8 mouse cellular contexts compared by ENCODE assay signal in genomic region chr19:5056251-5056650, GRCm38 (mm10). TPM values are rescaled to one million over a fixed set of nuclear protein-coding genes. Genes with fewer than 3 reads are reported as not detected.
DNase-seq lines count a peak whose midpoint lies in the region; ATAC-seq and TF ChIP-seq lines count a peak whose summit lies in the region.

No protein-coding gene starts in this region.

- no peak overlapping the region for H3K27ac ChIP-seq in liver, embryonic 11.5 days (ENCODE audit: low read depth, low read length)
- no peak overlapping the region for H3K27ac ChIP-seq in stomach, embryonic 14.5 days (ENCODE audit: low read length)

- TF ChIP-seq CTCF in lung, adult 2 months (IDR thresholded peaks at IDR 0.05; ENCODE audit: insufficient read depth, low read length), result peak; percentile 69
- peak; percentile 93 for TF ChIP-seq CTCF in brain, embryonic 14.5 days (IDR thresholded peaks at IDR 0.05; ENCODE audit: borderline replicate concordance, extremely low read depth, insufficient read depth, insufficient read length)

- no peak for TF ChIP-seq POLR2A in lung, adult 2 months (IDR thresholded peaks at IDR 0.05; ENCODE audit: borderline replicate concordance, extremely low read depth, low read depth, low read length)
- TF ChIP-seq POLR2A in brain, embryonic 14.5 days (IDR thresholded peaks at IDR 0.05; ENCODE audit: borderline replicate concordance, extremely low read depth, insufficient read depth, insufficient read length, poor library complexity, severe bottlenecking), result no peak

- 23% methylated on average over 6 of the region's 6 CpGs for WGBS in lung, adult 2 months
- 13% methylated on average over 6 of the region's 6 CpGs for WGBS in liver, embryonic 11.5 days
- WGBS in stomach, embryonic 14.5 days, result 6% methylated on average over 6 of the region's 6 CpGs

- intact Hi-C loops in heart, postnatal 10 days (cut with DNase I), result loop anchor here (1.0 kb wide), 1 partner anchor 17 kb away; no protein-coding TSS in a partner anchor

- H3K9ac ChIP-seq in liver, embryonic 11.5 days (ENCODE audit: low read depth, low read length), result no peak overlapping the region
- no peak overlapping the region for H3K9ac ChIP-seq in stomach, embryonic 14.5 days (replicated peaks; ENCODE audit: low read depth, low read length)

- no peak for ATAC-seq in liver, embryonic 11.5 days (replicated peaks; ENCODE audit: low FRiP score)
- peak; percentile 38; the same call in 1 of the 2 replicates for ATAC-seq in stomach, embryonic 14.5 days (ENCODE audit: insufficient number of reproducible peaks, insufficient read depth, low FRiP score, low read depth)

- no peak overlapping the region for H3K4me2 ChIP-seq in liver, embryonic 11.5 days
- no peak overlapping the region for H3K4me2 ChIP-seq in stomach, embryonic 14.5 days (replicated peaks; ENCODE audit: low read depth, low read length)

- H3K9me3 ChIP-seq in liver, embryonic 11.5 days (ENCODE audit: control insufficient read depth, low read length), result no peaks in the 10 kb centered on the region
- no peaks in the 10 kb centered on the region for H3K9me3 ChIP-seq in stomach, embryonic 14.5 days (ENCODE audit: control insufficient read depth, low read depth, low read length)

- peaks cover 27% of the 10 kb centered on the region for H3K27me3 ChIP-seq in liver, embryonic 11.5 days (replicated peaks; ENCODE audit: control insufficient read depth, insufficient read depth, low read length)
- H3K27me3 ChIP-seq in stomach, embryonic 14.5 days (ENCODE audit: control insufficient read depth, insufficient read depth, low read length), result 0 out of 2 replicates have a peak, but pooled peaks cover 8% of the 10 kb centered on the region

- no peak for DNase-seq in lung, adult 2 months
- DNase-seq in lung, adult 18-20 months, result no peak
- DNase-seq in brain, embryonic 14.5 days (ENCODE audit: low read depth), result peak; percentile 77
- DNase-seq in heart, postnatal 10 days, result peak; percentile 46 to 72
- peak; percentile 64 for DNase-seq in liver, embryonic 11.5 days (ENCODE audit: low spot score)
- no peak for DNase-seq in spleen, postnatal 14 days (ENCODE audit: low spot score in 2 of 2)
- no peak for DNase-seq in right cerebral cortex, postnatal 14 days

- no peaks in the 10 kb centered on the region for H3K36me3 ChIP-seq in liver, embryonic 11.5 days (ENCODE audit: control insufficient read depth, insufficient read depth, low read length)
- no peaks in the 10 kb centered on the region for H3K36me3 ChIP-seq in stomach, embryonic 14.5 days (ENCODE audit: control insufficient read depth, insufficient read depth, low read length)

- H3K4me3 ChIP-seq in lung, adult 2 months (replicated peaks; ENCODE audit: extremely low read depth, low read depth, low read length), result no peak overlapping the region
- H3K4me3 ChIP-seq in liver, embryonic 11.5 days (ENCODE audit: low read depth, low read length), result no peak overlapping the region
- H3K4me3 ChIP-seq in stomach, embryonic 14.5 days (ENCODE audit: low read depth, low read length), result no peak overlapping the region

- H3K4me1 ChIP-seq in lung, adult 2 months (ENCODE audit: control insufficient read depth, insufficient read depth, low read length), result peaks cover 7% of the 10 kb centered on the region; the same call in 1 of the 2 replicates
- H3K4me1 ChIP-seq in liver, embryonic 11.5 days (replicated peaks; ENCODE audit: control insufficient read depth, insufficient read depth, low read length), result peaks cover 40% of the 10 kb centered on the region
- peaks cover 31% of the 10 kb centered on the region for H3K4me1 ChIP-seq in stomach, embryonic 14.5 days (ENCODE audit: control insufficient read depth, insufficient read depth, low read length)

RNA-seq across cellular contexts. Expression of gene Rin1, which starts 6.0 kb away (rescaled TPM):
- polyA plus RNA-seq in lung, adult 2 months (2012; rRNA removed), result 10.2 and 10.4 TPM in 2 replicates
- 4.0 and 4.3 TPM in 2 replicates for polyA plus RNA-seq in brain, embryonic 14.5 days (2012; rRNA removed)
- total RNA-seq in heart, postnatal 10 days (2021), result 1 to 10 TPM; 2.1 to 2.4 TPM
- 1.3 and 1.4 TPM in 2 replicates for polyA plus RNA-seq in liver, embryonic 11.5 days (2014; fragmentation: Nextera tagmentation; extraction: Ambion mirVana)
- polyA plus RNA-seq in stomach, embryonic 14.5 days (2014; fragmentation: Nextera tagmentation; extraction: Ambion mirVana), result 2.4 and 3.3 TPM in 2 replicates

RNA-seq across cellular contexts. Expression of gene Cd248, which starts 11.6 kb away (rescaled TPM):
- 20.9 and 22.6 TPM in 2 replicates for polyA plus RNA-seq in lung, adult 2 months (2012; rRNA removed)
- polyA plus RNA-seq in brain, embryonic 14.5 days (2012; rRNA removed), result 15.5 and 24.7 TPM in 2 replicates
- 10 to 100 TPM; 33.8 to 39.7 TPM for total RNA-seq in heart, postnatal 10 days (2021)
- 28.6 and 29.3 TPM in 2 replicates for polyA plus RNA-seq in liver, embryonic 11.5 days (2014; fragmentation: Nextera tagmentation; extraction: Ambion mirVana)
- 88.3 and 90.1 TPM in 2 replicates for polyA plus RNA-seq in stomach, embryonic 14.5 days (2014; fragmentation: Nextera tagmentation; extraction: Ambion mirVana)

RNA-seq across cellular contexts. Expression of gene Brms1, which starts 15.1 kb away (rescaled TPM):
- polyA plus RNA-seq in lung, adult 2 months (2012; rRNA removed), result 36.3 and 40.4 TPM in 2 replicates
- polyA plus RNA-seq in brain, embryonic 14.5 days (2012; rRNA removed), result 32.9 and 39.8 TPM in 2 replicates
- total RNA-seq in heart, postnatal 10 days (2021), result 10 to 100 TPM; 13.5 to 15.6 TPM
- polyA plus RNA-seq in liver, embryonic 11.5 days (2014; fragmentation: Nextera tagmentation; extraction: Ambion mirVana), result 61.2 and 61.3 TPM in 2 replicates
- polyA plus RNA-seq in stomach, embryonic 14.5 days (2014; fragmentation: Nextera tagmentation; extraction: Ambion mirVana), result 43.4 and 45.3 TPM in 2 replicates

RNA-seq across cellular contexts. Expression of gene AC124502.3, which starts 17.6 kb away (rescaled TPM):
- polyA plus RNA-seq in lung, adult 2 months (2012; rRNA removed), result 0.58 and 0.78 TPM in 2 replicates
- polyA plus RNA-seq in brain, embryonic 14.5 days (2012; rRNA removed), result 1.9 and 2.8 TPM in 2 replicates
- 1 to 10 TPM; 1.6 to 2.3 TPM for total RNA-seq in heart, postnatal 10 days (2021)
- 1.1 TPM in 2 replicates for polyA plus RNA-seq in liver, embryonic 11.5 days (2014; fragmentation: Nextera tagmentation; extraction: Ambion mirVana)
- polyA plus RNA-seq in stomach, embryonic 14.5 days (2014; fragmentation: Nextera tagmentation; extraction: Ambion mirVana), result 0.55 and 1.8 TPM in 2 replicates

RNA-seq across cellular contexts. Expression of gene B4gat1, which starts 17.6 kb away (rescaled TPM):
- polyA plus RNA-seq in lung, adult 2 months (2012; rRNA removed), result 38.0 and 38.7 TPM in 2 replicates
- polyA plus RNA-seq in brain, embryonic 14.5 days (2012; rRNA removed), result 46.8 and 49.8 TPM in 2 replicates
- total RNA-seq in heart, postnatal 10 days (2021), result 10 to 100 TPM; 38.3 to 45.5 TPM
- 19.1 and 21.3 TPM in 2 replicates for polyA plus RNA-seq in liver, embryonic 11.5 days (2014; fragmentation: Nextera tagmentation; extraction: Ambion mirVana)
- polyA plus RNA-seq in stomach, embryonic 14.5 days (2014; fragmentation: Nextera tagmentation; extraction: Ambion mirVana), result 40.5 and 45.4 TPM in 2 replicates

Comparison
In these comparisons a context has a peak if more than half of its experiments do, and no peak if none do; other contexts are left out.
1. DNase-seq: peak in brain, embryonic 14.5 days (single experiment), heart, postnatal 10 days (2 of 2) and liver, embryonic 11.5 days (single experiment); none in lung, adult 2 months (single experiment), lung, adult 18-20 months (0 of 2), spleen, postnatal 14 days (0 of 2) and right cerebral cortex, postnatal 14 days (single experiment).